Mouse (Mus musculus) hematopoietic stem cell, adult 5-6 weeks (primary cell): ENCODE measurements around the gene Adm. TPM values are rescaled to one million over a fixed set of nuclear protein-coding genes. Genes with fewer than 3 reads are reported as not detected.

Experiments used
- ATAC-seq, 2 experiments: fragments of 125-278 bp in 1 of 2; replicated peaks in 1 of 2; 2 replicates each; pipeline ENCODE4 v1.8.0; 2016 to 2017; ENCODE audit warnings: inconsistent platforms in 2 of 2, mild to moderate bottlenecking in 2 of 2, moderate number of reproducible peaks in 2 of 2, low read depth in 1 of 2, moderate TSS enrichment in 1 of 2; ENCODE audit not compliant: low FRiP score in 2 of 2, poor library complexity in 2 of 2, severe bottlenecking in 2 of 2, insufficient read depth in 1 of 2, low TSS enrichment in 1 of 2
- total RNA-seq: library from RNA; stranded (forward); fragments of 172-1452, 232-1000 nt; gene quantifications from 2 replicates; pipeline ENCODE4 v1.2.3, GENCODE M21; 2017

Adm gene
- total RNA-seq, 1 experiment from 2014 or later: not detected

DNA sequence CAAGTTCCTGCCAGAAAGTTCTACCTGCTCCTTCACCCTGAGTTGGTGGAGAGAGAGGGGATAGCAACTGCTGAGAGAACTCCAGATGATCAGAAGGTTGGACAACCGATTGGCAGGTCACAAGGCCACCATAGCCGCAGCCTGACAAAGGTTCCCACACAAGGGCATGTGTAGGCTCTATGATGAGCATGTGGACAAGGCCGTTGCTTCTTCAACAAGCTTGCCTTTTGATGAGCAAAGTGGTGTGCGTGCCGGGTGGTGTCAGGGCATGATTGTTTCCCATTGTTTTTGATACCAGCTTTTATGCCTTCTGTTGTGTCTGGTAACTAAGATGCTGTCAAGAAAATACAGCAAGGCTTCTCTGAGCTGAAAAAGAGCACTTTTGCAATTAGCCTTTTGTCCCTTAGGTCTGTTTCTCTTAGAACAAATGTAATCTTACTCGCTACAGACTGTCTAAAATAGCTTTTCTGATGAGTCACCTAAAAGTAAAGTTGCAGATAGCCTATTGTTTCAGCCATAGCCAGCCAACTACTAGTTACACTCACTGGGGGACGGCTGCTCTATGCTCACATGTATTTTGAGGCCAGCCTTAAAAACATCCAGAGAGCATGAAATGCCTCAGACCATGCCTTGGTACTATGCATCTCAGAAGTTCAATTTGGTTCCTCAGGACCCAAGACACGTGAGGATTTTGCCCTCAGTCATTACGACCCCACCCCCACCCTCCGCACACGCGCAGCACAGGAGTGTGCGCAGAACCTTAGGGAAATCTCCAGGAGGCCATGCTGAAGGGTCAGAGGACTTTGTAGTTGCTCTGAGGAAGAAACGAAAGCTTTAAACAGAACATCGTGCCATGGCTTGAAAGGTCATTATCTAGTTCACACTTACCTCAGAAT lies 20.3 kb downstream of the Adm start:
- ATAC-seq: no peak

DNA sequence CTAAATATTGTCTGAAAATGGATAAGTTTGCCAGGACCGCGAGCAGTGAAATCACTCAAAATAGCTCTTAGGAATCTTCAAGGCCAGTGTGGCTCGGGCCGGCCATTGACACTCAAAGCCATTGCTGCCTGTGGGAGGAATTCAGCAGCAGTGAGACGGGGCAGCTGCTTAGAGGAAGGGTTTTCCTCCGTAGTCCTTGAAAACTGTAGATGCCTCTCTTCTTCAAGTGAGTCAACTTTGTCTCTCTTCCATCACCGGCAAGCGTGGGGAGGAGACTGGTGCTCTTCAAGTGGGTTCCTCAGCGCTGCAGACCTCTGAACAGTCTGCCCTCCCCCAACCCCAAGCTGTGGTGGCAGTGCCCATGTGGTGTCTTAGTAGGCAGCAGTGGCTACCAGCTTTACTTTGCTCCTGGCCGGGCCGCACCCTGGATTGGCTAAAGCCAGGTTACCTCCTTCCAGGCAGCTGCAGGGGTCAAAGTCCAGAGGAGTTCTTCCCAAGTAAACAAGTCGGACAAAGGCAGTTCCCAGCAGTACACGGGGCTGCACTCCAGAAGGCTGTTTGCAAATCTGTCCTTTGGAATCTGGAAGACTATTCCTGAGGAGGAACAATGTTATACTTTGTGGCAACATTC lies 21.1 kb downstream of the Adm start:
- no peak for ATAC-seq

DNA sequence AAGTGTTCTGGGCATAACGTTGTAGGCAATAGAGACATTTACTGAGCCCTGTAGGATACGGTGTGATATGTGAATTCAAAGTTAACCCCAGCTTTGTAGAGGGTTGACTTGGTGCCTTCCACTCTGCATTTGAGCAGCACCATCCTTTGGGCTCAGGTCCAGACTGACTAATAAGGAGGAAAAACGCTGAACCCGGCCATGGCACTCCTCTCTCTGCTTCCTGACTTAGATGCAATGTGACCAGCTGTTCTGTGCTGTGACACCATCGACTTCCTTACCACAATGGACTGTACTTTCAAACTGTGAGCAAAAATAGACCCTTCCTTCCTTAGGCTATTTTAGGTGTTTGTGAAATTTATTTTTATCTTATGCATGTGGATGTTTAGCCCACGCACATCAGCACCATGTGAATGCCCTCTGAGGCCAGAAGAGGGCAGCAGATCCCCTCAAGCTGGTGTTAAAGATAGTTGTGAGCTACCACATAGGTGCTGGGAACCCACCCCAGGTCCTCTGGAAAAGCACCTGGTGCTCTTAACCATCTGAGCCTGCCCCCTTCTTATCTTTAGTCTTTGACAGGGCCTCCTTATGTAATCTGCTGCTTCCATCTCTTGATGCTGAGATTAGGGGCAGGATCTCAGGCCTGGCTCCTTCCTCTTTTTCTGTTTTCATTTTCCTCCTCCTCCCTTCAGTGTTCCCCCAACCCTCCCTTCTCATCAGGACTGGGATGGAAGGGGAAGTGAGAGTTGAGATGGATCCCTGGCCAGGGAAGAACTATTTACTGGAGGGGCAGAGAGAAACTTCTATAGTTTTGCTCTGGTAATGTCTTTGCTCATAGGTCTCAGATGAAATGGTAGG lies 21.9 kb downstream of the Adm start:
- ATAC-seq: no peak

DNA sequence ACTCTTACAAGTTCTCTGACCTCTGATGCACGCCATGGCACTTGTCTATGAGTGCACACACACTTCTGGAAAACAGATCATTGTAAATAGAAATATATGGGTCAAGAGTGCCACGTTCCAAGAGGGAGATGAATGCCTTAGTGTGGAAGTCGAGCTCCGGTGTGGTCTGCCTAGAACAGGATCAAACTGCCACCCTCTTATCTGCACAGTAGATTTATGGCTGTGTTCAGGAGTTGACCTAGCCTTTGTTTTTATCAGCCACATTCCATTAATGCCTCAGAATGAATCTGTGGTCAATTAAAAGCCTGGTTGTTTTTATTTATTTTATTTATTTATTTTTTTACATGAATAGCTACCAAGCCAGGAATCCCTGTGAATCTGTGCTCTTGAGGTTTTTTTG lies 23.0 kb downstream of the Adm start:
- no peak for ATAC-seq

DNA sequence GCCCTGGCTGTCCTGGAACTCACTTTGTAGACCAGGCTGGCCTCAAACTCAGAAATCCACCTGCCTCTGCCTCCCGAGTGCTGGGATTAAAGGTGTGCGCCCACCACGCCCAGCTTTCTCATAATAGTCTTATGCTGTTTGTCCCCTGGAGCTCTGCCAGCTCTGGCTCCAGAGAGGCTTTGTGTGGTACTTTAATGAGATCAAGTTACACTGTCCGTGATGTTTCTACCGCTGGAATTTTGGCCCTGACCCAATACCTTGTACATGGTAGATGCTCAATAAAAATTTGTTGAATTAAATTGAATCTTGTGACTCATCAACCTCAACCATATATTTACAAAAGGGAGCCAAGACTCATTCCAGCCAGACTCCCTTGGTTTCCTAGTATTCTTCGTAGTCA lies 23.6 kb downstream of the Adm start:
- ATAC-seq: no peak

DNA sequence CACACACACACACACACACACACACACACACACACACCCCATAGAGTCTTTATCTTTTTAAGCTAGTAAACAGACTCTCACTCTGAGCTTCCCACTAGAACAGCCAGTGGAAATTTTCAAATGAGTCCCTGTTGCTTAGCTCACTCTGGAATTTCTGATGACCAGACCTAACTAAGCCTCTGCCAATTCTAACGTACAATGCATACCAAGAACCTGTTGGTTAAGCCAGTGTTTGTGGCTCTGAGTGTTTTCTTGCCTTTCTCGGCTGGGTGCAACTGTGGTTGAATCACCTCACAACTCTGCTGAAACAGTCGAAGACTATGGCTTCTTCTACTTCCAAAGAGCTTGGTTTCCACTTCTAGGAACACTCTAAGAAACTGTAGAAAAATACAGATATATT lies 27.8 kb downstream of the Adm start:
- no peak for ATAC-seq

DNA sequence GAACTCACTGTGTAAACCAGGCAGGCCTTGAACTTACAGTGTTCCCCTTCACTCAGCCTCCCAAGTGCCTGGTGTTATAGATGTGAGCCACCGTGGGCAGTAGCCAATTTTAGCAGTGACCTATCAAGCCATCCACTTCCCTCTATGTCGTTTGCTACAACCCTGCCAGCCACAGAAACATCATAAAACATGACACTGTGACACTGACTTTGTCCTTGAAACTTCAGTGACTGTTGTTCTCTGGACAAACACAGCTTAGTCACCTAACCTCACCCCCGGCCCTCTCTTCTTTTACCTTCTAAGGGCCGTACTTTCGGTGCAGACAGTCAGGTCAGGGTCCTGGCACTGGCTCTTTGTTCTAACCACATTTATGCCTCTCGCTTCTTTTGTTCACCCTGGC lies 28.5 kb downstream of the Adm start:
- 0 out of 4 replicates have a peak, but pooled peaks of 1 of the 2 experiments have one; percentile 7 for ATAC-seq

DNA sequence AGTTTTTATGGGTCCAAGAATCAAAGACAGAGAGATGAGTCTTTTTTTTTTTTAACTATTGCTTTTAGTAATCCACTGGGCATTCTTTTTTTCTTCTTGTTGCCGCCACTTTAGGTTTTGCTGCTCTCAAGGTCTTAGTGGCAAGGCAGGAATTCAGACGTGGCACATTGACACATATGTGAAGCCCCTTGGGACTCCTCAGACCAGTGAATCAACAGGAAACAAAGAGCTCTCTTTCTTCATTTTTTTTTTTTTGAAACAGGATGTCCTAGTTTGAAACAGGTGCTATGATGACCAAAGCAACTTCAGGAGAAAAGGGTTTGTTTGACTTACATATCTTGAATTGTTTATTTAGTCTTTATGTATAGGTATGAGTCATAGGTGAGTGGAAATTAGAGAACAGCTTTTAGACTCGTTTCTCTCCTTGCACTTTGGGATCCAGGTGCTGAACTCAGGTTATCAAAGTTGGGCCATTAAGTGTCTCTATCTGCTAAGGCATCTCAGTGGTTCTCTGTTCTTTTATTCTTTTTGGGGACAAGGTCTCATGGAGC lies 31.0 kb downstream of the Adm start:
- no peak for ATAC-seq

DNA sequence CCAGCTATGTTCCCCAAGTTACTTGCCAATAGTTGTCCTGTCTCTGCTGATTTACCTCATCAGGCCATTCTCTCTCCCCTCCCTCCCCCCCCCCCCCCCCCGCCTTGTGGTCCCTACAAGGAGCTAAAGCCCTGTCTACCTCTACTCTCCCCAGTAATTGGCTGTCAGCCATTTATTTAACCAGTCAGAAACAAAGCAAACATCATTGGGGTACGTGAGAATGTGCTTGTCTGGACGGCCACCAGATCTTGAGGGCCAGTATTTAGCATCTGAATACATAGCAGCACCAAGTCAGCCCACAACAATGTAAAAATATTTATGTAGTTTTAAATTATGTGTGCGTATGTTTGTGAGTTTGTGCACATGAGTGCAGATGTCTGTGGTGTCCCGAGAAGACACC lies 39.1 kb downstream of the Adm start:
- no peak for ATAC-seq

DNA sequence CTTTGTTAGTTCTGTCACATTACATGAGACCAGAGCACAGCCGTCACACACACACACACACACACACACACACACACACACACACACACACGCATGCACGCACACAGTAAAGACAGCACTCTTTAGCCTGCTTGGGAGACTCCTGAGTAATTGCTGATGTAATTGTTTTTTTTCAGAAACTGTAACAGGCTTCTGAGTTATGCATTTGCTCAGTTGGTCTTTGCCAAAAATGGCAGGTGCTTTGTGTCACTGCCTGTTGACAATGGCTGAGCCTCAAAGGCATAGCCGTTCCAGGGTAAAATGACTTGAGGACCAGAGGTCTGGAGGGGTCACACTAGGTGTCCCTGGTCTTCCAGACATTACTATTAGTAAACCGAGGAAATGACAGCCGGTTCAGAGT lies 40.8 kb downstream of the Adm start:
- no peak for ATAC-seq

DNA sequence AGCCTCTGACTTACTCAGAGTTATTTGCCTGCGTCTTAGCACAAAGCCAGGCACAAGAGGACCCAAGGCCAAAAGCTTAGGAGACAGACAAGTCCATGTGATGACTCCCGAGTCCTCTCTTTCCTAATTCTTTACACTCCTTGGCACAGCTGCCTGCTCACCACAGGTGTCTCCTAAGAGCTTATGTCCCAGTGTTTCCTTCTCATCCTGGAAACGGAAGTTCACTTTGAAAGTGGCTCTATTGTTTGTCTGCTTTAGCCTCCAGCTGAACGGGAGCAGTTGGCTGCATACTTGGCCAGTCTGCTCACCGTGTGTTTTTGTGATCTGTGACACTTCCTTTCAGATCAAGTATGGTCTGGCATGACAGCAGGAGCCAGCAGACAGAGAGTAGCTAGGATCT lies 41.3 kb downstream of the Adm start:
- no peak for ATAC-seq

DNA sequence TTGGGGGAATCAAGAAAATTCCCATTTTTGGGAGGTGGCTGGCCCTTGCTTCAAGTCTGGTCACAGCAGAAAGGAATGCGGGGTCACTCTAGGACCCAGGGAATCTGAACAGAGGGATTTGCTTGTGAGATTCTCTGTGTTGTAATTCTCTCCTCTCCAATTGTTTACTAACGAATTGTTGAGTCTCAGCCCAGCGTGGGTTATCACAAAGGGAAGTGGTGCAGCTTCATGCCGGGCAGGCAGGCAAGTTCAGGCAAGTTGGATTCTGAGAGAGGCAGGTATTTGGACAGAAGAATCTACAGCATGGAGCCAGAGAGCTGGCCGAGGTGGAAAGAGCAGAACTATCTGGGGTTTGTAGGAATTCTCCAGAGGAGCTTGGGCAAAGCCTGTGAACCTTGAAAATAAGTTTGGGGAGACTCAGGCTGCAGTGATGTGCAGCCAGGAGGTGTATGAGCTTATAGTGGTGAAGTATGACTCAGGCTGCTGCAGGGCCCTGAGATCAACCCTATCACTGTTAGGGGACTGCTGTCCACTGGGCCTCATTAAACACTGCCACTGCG lies 43.7 kb downstream of the Adm start:
- ATAC-seq: no peak

Other genes starting within 250 kb of the Adm start
- 2.4 and 5.0 TPM in 2 replicates for gene Sbf2, start 12.7 kb upstream of the Adm start, total RNA-seq
- 4.4 and 9.3 TPM in 2 replicates for gene Ampd3, start 140.5 kb downstream of the Adm start, total RNA-seq
- 66.5 and 76.7 TPM in 2 replicates for gene Rnf141, start 216.8 kb downstream of the Adm start, total RNA-seq
- gene Lyve1, start 235.6 kb downstream of the Adm start, total RNA-seq: 0.31 TPM in 1 of 2 replicates, not detected in the other